ENCODE assay signal across 14 mouse cellular contexts in genomic region chr9:122241812-122242400, GRCm38 (mm10). TPM values are rescaled to one million over a fixed set of nuclear protein-coding genes. Genes with fewer than 3 reads are reported as not detected.
A peak's percentile ranks its signal among the peaks of the same experiment; 100 is the strongest.
DNase-seq lines count a peak whose midpoint lies in the region; ATAC-seq and TF ChIP-seq lines count a peak whose summit lies in the region.
"Had no signal": no experiment of that assay in that cellular context is flagged by ENCODE, and none has a peak within 500 bp of the region (broad histone marks: within the 10 kb centered on the region; RNA-seq: fewer than 3 reads in every experiment).

No protein-coding gene starts in this region.

- no peaks in the 10 kb centered on the region for H3K4me1 ChIP-seq in midbrain, postnatal 0 days (ENCODE audit: insufficient read depth, low read length)
- 0 out of 2 replicates have a peak, but pooled peaks cover 3% of the 10 kb centered on the region for H3K4me1 ChIP-seq in midbrain, embryonic 15.5 days

- no peak overlapping the region for H3K9ac ChIP-seq in midbrain, postnatal 0 days (replicated peaks; ENCODE audit: low read length, poor library complexity, severe bottlenecking)
- H3K9ac ChIP-seq in midbrain, embryonic 15.5 days: no peak overlapping the region
- H3K9ac ChIP-seq: heart, embryonic 12.5 days had no signal

- H3K36me3 ChIP-seq in midbrain, postnatal 0 days (ENCODE audit: insufficient read depth, low read length): no peaks in the 10 kb centered on the region
- no peaks in the 10 kb centered on the region for H3K36me3 ChIP-seq in midbrain, embryonic 15.5 days (replicated peaks)

- DNase-seq in cerebellum, adult 9-11 months: peak; percentile 33
- DNase-seq in midbrain, postnatal 0 days (ENCODE audit: low spot score): peak; percentile 69
- DNase-seq in brain, adult 2 months (ENCODE audit: low read depth, low spot score): peak; percentile 33
- no peak for DNase-seq in right cerebral cortex, adult 2 months (ENCODE audit: low spot score in 2 of 2)
- DNase-seq in urinary bladder, postnatal 4 days (ENCODE audit: low spot score in 2 of 2): no peak
- DNase-seq: kidney, postnatal 14 days; liver had no signal

- no peak for TF ChIP-seq CTCF in midbrain, postnatal 0 days (IDR thresholded peaks at IDR 0.05)

- H3K4me2 ChIP-seq in midbrain, postnatal 0 days (ENCODE audit: low read depth, low read length, poor library complexity, severe bottlenecking): no peak overlapping the region
- H3K4me2 ChIP-seq in midbrain, embryonic 15.5 days: no peak overlapping the region
- H3K4me2 ChIP-seq: heart, embryonic 12.5 days; midbrain, embryonic 11.5 days had no signal

- H3K4me3 ChIP-seq in midbrain, postnatal 0 days (ENCODE audit: low read depth, low read length): no peak overlapping the region
- no peak overlapping the region for H3K4me3 ChIP-seq in midbrain, embryonic 15.5 days
- H3K4me3 ChIP-seq: erythroblast, embryonic 14.5 days; heart, embryonic 12.5 days; left cerebral cortex, adult 2 months had no signal

- H3K9me3 ChIP-seq in midbrain, postnatal 0 days (ENCODE audit: low read length): no peaks in the 10 kb centered on the region
- no peaks in the 10 kb centered on the region for H3K9me3 ChIP-seq in midbrain, embryonic 15.5 days
- H3K9me3 ChIP-seq: heart, embryonic 12.5 days had no signal

- 71% methylated on average over 10 of the region's 10 CpGs for WGBS in midbrain, postnatal 0 days
- WGBS in midbrain, embryonic 15.5 days: 72% methylated on average over 10 of the region's 10 CpGs

- no peak overlapping the region for H3K27ac ChIP-seq in midbrain, postnatal 0 days (ENCODE audit: low read depth, low read length)
- H3K27ac ChIP-seq in midbrain, embryonic 15.5 days: no peak overlapping the region
- H3K27ac ChIP-seq: left cerebral cortex, adult 2 months had no signal

- ATAC-seq in cerebellum, adult (ENCODE audit: insufficient number of reproducible peaks, low FRiP score, low TSS enrichment): no peak
- 0 out of 2 replicates have a peak, but pooled peaks have one; percentile 31 for ATAC-seq in midbrain, postnatal 0 days (ENCODE audit: low FRiP score)
- ATAC-seq in midbrain, embryonic 15.5 days (replicated peaks): no peak
- ATAC-seq in megakaryocyte progenitor cell, adult 5-6 weeks (replicated peaks; ENCODE audit: poor library complexity): peak; percentile 59

- H3K27me3 ChIP-seq in midbrain, postnatal 0 days (ENCODE audit: insufficient read depth, low read length): no peaks in the 10 kb centered on the region
- H3K27me3 ChIP-seq in midbrain, embryonic 15.5 days (replicated peaks): no peaks in the 10 kb centered on the region
- H3K27me3 ChIP-seq: heart, embryonic 12.5 days had no signal

RNA-seq across cellular contexts. Expression of gene Ano10, which starts 52.3 kb away (rescaled TPM):
- total RNA-seq in midbrain, postnatal 0 days (2014; rRNA removed): 27.2 and 33.0 TPM in 2 replicates
- 29.9 and 36.5 TPM in 2 replicates for polyA plus RNA-seq in midbrain, postnatal 0 days (2015; fragmentation: Nextera tagmentation; extraction: Ambion mirVana)
- polyA plus RNA-seq in midbrain, embryonic 15.5 days (2015; fragmentation: Nextera tagmentation; extraction: Ambion mirVana): 39.7 and 41.9 TPM in 2 replicates
- total RNA-seq in megakaryocyte progenitor cell, adult 5-6 weeks (2015): 15.9 and 18.9 TPM in 2 replicates
- total RNA-seq in megakaryocyte progenitor cell, adult 5-6 weeks (2017): 13.3 and 13.9 TPM in 2 replicates

Comparison
In these comparisons a context has a peak if more than half of its experiments do, and no peak if none do; other contexts are left out.
1. ATAC-seq: peak in midbrain, postnatal 0 days (single experiment) and megakaryocyte progenitor cell, adult 5-6 weeks (single experiment); none in cerebellum, adult (single experiment) and midbrain, embryonic 15.5 days (single experiment).
2. DNase-seq: peak in cerebellum, adult 9-11 months (single experiment), midbrain, postnatal 0 days (single experiment) and brain, adult 2 months (single experiment); none in right cerebral cortex, adult 2 months (0 of 2) and urinary bladder, postnatal 4 days (0 of 2).